ENCODE assay signal across 12 mouse cellular contexts in genomic region chr4:106381131-106381530, GRCm38 (mm10).
"Had no signal": no experiment of that assay in that cellular context is flagged by ENCODE, and none has a peak within 500 bp of the region (broad histone marks: within the 10 kb centered on the region; RNA-seq: fewer than 3 reads in every experiment).

No protein-coding gene starts in this region.

- DNase-seq: retina, postnatal 1 day; right cerebral cortex, adult 18-20 months; right cerebral cortex, postnatal 14 days; right cerebral cortex, postnatal 25 days; right cerebral cortex, postnatal 4 days; spleen, adult 18-20 months; thymus, adult 18-20 months; thymus, adult 2 months; thymus, postnatal 14 days; thymus, postnatal 25 days; thymus, postnatal 36 days; thymus, postnatal 4 days had no signal
